Mouse (Mus musculus): ENCODE data around the gene Tbca. TPM values are rescaled to one million over a fixed set of nuclear protein-coding genes. Genes with fewer than 3 reads are reported as not detected.

Gene Tbca
- polyA plus RNA-seq (2015; fragmentation: Nextera tagmentation; extraction: Ambion mirVana): 266 and 284 TPM in 2 replicates

GRCm38 (mm10) chr13:94788771-94789649, at the start of gene Tbca:
Tbca (plus strand) TSS chr13:94788910.
- peak; percentile 93 for DNase-seq (ENCODE audit: low spot score)

GRCm38 (mm10) chr13:94745176-94745575, 43.5 kb upstream of the Tbca start:
- DNase-seq (ENCODE audit: low spot score): no peak

GRCm38 (mm10) chr13:94765852-94766251, 22.9 kb upstream of the Tbca start:
- no peak for DNase-seq (ENCODE audit: low spot score)

GRCm38 (mm10) chr13:94768460-94769154, 20.1 kb upstream of the Tbca start:
- no peak for DNase-seq (ENCODE audit: low spot score)

GRCm38 (mm10) chr13:94769155-94769470, 19.6 kb upstream of the Tbca start:
- no peak for DNase-seq (ENCODE audit: low spot score)

- DNase-seq (ENCODE audit: low spot score): no peak
Measured at GRCm38 (mm10) chr13:94786866-94787265, 1.8 kb upstream of the Tbca start.

GRCm38 (mm10) chr13:94794689-94795088, 6.0 kb downstream of the Tbca start:
- DNase-seq (ENCODE audit: low spot score): no peak

GRCm38 (mm10) chr13:94803480-94804057, 14.9 kb downstream of the Tbca start:
- no peak for DNase-seq (ENCODE audit: low spot score)

GRCm38 (mm10) chr13:94806315-94807179, 17.8 kb downstream of the Tbca start:
- peak; percentile 8 for DNase-seq (ENCODE audit: low spot score)

GRCm38 (mm10) chr13:94808596-94808995, 19.9 kb downstream of the Tbca start:
- DNase-seq (ENCODE audit: low spot score): no peak

GRCm38 (mm10) chr13:94809724-94810123, 21.0 kb downstream of the Tbca start:
- DNase-seq (ENCODE audit: low spot score): no peak

- no peak for DNase-seq (ENCODE audit: low spot score)
Measured at GRCm38 (mm10) chr13:94811451-94811850, 22.7 kb downstream of the Tbca start.

- no peak for DNase-seq (ENCODE audit: low spot score)
Measured at GRCm38 (mm10) chr13:94813770-94814169, 25.1 kb downstream of the Tbca start.

GRCm38 (mm10) chr13:94820516-94820915, 31.8 kb downstream of the Tbca start:
- DNase-seq (ENCODE audit: low spot score): no peak

- DNase-seq (ENCODE audit: low spot score): no peak
Measured at GRCm38 (mm10) chr13:94820956-94821355, 32.2 kb downstream of the Tbca start.

GRCm38 (mm10) chr13:94826389-94826788, 37.7 kb downstream of the Tbca start:
- no peak for DNase-seq (ENCODE audit: low spot score)

GRCm38 (mm10) chr13:94826986-94827385, 38.3 kb downstream of the Tbca start:
- no peak for DNase-seq (ENCODE audit: low spot score)

- no peak for DNase-seq (ENCODE audit: low spot score)
Measured at GRCm38 (mm10) chr13:94827847-94828246, 39.1 kb downstream of the Tbca start.

- no peak for DNase-seq (ENCODE audit: low spot score)
Measured at GRCm38 (mm10) chr13:94838047-94838720, 49.5 kb downstream of the Tbca start.

GRCm38 (mm10) chr13:94838756-94839337, 50.1 kb downstream of the Tbca start:
- no peak for DNase-seq (ENCODE audit: low spot score)

All from thymus, postnatal 0 days (tissue).